9 mouse cellular contexts compared by ENCODE assay signal in the genomic region with DNA sequence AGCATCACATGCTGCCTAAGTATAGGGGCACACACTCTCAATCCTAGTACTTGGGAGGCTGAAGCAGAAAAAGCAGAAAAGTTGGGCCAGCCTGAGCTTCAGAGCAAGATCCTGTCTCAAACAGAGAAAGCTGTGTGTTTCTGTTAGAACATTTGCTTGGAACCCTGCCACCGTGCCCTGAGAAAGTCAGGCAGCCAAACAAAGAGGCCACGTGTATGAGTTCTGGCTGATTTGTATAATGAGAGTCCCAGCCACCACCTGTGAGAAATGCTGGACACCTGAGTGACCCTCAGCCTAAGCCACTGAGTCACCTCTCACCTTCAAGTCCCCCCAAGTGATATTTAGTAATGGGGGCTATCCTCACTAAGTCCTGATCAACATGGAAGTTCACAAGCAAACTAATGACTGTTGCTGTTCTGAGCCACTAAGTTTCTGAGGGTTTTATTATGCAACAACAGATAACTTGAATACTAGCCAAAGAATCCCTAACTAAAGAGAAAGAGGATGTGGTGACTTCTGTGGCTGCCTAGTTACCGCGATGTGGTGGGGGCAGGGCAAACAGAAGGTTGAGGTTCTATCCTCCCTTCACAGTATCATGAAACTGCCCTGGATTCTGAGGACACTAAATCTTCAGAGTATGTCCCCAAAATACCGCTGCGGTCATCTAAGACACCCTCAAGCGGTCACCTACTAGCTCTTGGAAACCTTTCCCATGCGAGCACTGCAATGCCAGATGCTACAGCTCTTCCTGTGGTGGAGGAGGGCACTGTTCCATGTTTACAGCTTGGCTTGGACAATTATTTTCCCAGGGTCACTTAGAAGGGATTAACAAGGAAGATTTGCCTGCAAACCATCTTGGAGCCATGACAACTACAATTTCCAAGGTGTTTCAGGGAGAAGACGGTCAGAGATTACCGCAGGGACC. TPM values are rescaled to one million over a fixed set of nuclear protein-coding genes. Genes with fewer than 3 reads are reported as not detected.
DNase-seq lines count a peak whose midpoint lies in the region; ATAC-seq and TF ChIP-seq lines count a peak whose summit lies in the region.
"Had no signal": no experiment of that assay in that cellular context is flagged by ENCODE, and none has a peak within 500 bp of the region (broad histone marks: within the 10 kb centered on the region; RNA-seq: fewer than 3 reads in every experiment).

No protein-coding gene starts in this region.

- no peak for TF ChIP-seq CTCF in thymus, adult 2 months (IDR thresholded peaks at IDR 0.05; ENCODE audit: borderline replicate concordance, control insufficient read depth, extremely low read depth, insufficient read depth, low read length, poor library complexity)

- no peaks in the 10 kb centered on the region for H3K9me3 ChIP-seq in hindbrain, embryonic 14.5 days (ENCODE audit: control insufficient read depth, low read length)

- TF ChIP-seq POLR2A in thymus, adult 2 months (IDR thresholded peaks at IDR 0.05; ENCODE audit: control insufficient read depth, extremely low read depth, insufficient read depth, low read length, poor library complexity) = no peak

- peaks cover 10% of the 10 kb centered on the region for H3K4me1 ChIP-seq in thymus, adult 2 months (replicated peaks; ENCODE audit: control insufficient read depth, insufficient read depth, low read length)
- H3K4me1 ChIP-seq in hindbrain, embryonic 14.5 days (replicated peaks; ENCODE audit: control insufficient read depth, insufficient read depth, low read length) = no peaks in the 10 kb centered on the region

- H3K36me3 ChIP-seq in thymus, adult 2 months (ENCODE audit: control insufficient read depth, insufficient read depth, low read length) = no peaks in the 10 kb centered on the region
- no peaks in the 10 kb centered on the region for H3K36me3 ChIP-seq in hindbrain, embryonic 14.5 days (replicated peaks; ENCODE audit: control insufficient read depth, insufficient read depth)

- no peak overlapping the region for H3K27ac ChIP-seq in thymus, adult 2 months (ENCODE audit: control insufficient read depth, insufficient read depth, low read length)
- no peak overlapping the region for H3K27ac ChIP-seq in hindbrain, embryonic 14.5 days

- DNase-seq in ovary, postnatal 36 days (ENCODE audit: low spot score) = peak; percentile 32
- no peak for DNase-seq in ovary, postnatal 14 days (ENCODE audit: low spot score)
- peak; percentile 74 to 84 for DNase-seq in cerebellum, postnatal 25 days
- DNase-seq in lung, adult 18-20 months = peak; percentile 43 to 53
- peak; percentile 9 for DNase-seq in thymus, adult 2 months
- no peak for DNase-seq in urinary bladder, postnatal 10 days (ENCODE audit: low spot score)
- DNase-seq in hindbrain, embryonic 14.5 days (ENCODE audit: low spot score) = no peak

- H3K27me3 ChIP-seq in thymus, adult 2 months (ENCODE audit: control insufficient read depth, insufficient read depth, low read length) = no peaks in the 10 kb centered on the region
- H3K27me3 ChIP-seq in hindbrain, embryonic 14.5 days (ENCODE audit: control insufficient read depth, insufficient read depth, low read length) = no peaks in the 10 kb centered on the region

- 29% methylated on average over 10 of the region's 10 CpGs for WGBS in thymus, adult 2 months
- WGBS in hindbrain, embryonic 14.5 days = 86% methylated on average over 10 of the region's 10 CpGs

- no peak overlapping the region for H3K4me3 ChIP-seq in thymus, adult 2 months (ENCODE audit: control insufficient read depth, insufficient read depth, low read length)
- no peak overlapping the region for H3K4me3 ChIP-seq in hindbrain, embryonic 14.5 days (replicated peaks; ENCODE audit: low read length)

- ATAC-seq in hindbrain, embryonic 14.5 days (ENCODE audit: low FRiP score) = no peak
- no peak for ATAC-seq in erythroblast, adult 5-6 weeks (replicated peaks; ENCODE audit: low FRiP score, poor library complexity, severe bottlenecking)

- H3K9ac ChIP-seq in hindbrain, embryonic 14.5 days = no peak overlapping the region

- H3K4me2 ChIP-seq in hindbrain, embryonic 14.5 days (replicated peaks) = no peak overlapping the region

RNA-seq across cellular contexts. Expression of gene Actbl2, which starts 31.9 kb away (rescaled TPM):
- not detected in 2 replicates for polyA plus RNA-seq in thymus, adult 2 months (2012; rRNA removed)
- polyA plus RNA-seq in hindbrain, embryonic 14.5 days (2014; fragmentation: Nextera tagmentation; extraction: Ambion mirVana) = 0.07 TPM in 1 of 2 replicates, not detected in the other
- total RNA-seq in erythroblast, adult 5-6 weeks (2015; ENCODE audit: low replicate concordance) = not detected in 2 replicates
- total RNA-seq in erythroblast, adult 5-6 weeks (2017; ENCODE audit: low replicate concordance) = 0.14 TPM in 1 of 2 replicates, not detected in the other
- polyA plus RNA-seq: heart, embryonic 16.5 days had no signal

Comparison
In these comparisons a context has a peak if more than half of its experiments do, and no peak if none do; other contexts are left out.
1. DNase-seq: peak in ovary, postnatal 36 days (single experiment), cerebellum, postnatal 25 days (2 of 2), lung, adult 18-20 months (2 of 2) and thymus, adult 2 months (single experiment); none in ovary, postnatal 14 days (single experiment), urinary bladder, postnatal 10 days (single experiment) and hindbrain, embryonic 14.5 days (single experiment).